Mouse (Mus musculus) lung, postnatal 0 days (tissue): ENCODE results near the gene Anxa5. TPM values are rescaled to one million over a fixed set of nuclear protein-coding genes. Genes with fewer than 3 reads are reported as not detected.

Source experiments
- ATAC-seq: fragments of 200-750 bp; cut with Nextera tagmentation; 2 replicates; pipeline ENCODE4 v1.8.0; 2017; ENCODE audit warnings: moderate library complexity
- DNase-seq: peaks from one replicate; pipeline ENCODE4 v3.0.0-alpha.2; 2016; ENCODE audit warnings: low spot score
- H3K27ac ChIP-seq: fragments of 300-500 bp; sonication (generic); 2 replicates; pipeline ENCODE4 v1.5.1; 2014; ENCODE audit warnings: antibody characterized with exemption, mild to moderate bottlenecking, low read length, mixed read lengths
- H3K27me3 ChIP-seq: fragments of 300-500 bp; sonication (generic); replicated peaks from 2 replicates; pipeline ENCODE4 v1.6.1; 2014; ENCODE audit warnings: low read length, mixed read lengths; ENCODE audit not compliant: insufficient read depth
- H3K36me3 ChIP-seq: fragments of 300-500 bp; sonication (generic); 2 replicates; pipeline ENCODE4 v1.6.1; 2014; ENCODE audit warnings: low read length, mixed read lengths; ENCODE audit not compliant: insufficient read depth
- H3K4me1 ChIP-seq: fragments of 300-500 bp; sonication (generic); 2 replicates; pipeline ENCODE4 v1.6.1; 2014; ENCODE audit warnings: antibody characterized with exemption, low read depth, low read length, mixed read lengths; ENCODE audit not compliant: insufficient read depth
- H3K4me2 ChIP-seq: fragments of 300-500 bp; sonication (generic); replicated peaks from 2 replicates; pipeline ENCODE4 v1.6.1; 2014; ENCODE audit warnings: low read depth, mild to moderate bottlenecking, low read length, moderate library complexity, mixed read lengths
- H3K4me3 ChIP-seq: fragments of 300-500 bp; sonication (generic); 2 replicates; pipeline ENCODE4 v1.5.1; 2014; ENCODE audit warnings: low read depth, low read length
- H3K9ac ChIP-seq: fragments of 300-500 bp; sonication (generic); replicated peaks from 2 replicates; pipeline ENCODE4 v1.6.1; 2014; ENCODE audit warnings: low read depth, mild to moderate bottlenecking
- H3K9me3 ChIP-seq: fragments of 300-500 bp; sonication (generic); 2 replicates; pipeline ENCODE4 v1.6.1; 2016; ENCODE audit warnings: low read length, mixed read lengths
- CTCF ChIP-seq: IDR thresholded peaks from 2 replicates; pipeline ENCODE4 v1.5.1; 2016; ENCODE audit warnings: antibody characterized with exemption, mild to moderate bottlenecking
- EP300 ChIP-seq: IDR thresholded peaks from 2 replicates; pipeline ENCODE4 v1.6.1; 2016; ENCODE audit warnings: antibody characterized with exemption, mild to moderate bottlenecking, control low read depth
- WGBS: fragments of 180-500 bp; shearing (Covaris S2); extraction: QIAGEN DNeasy Blood & Tissue Kit; methylation state at CpG from one replicate; pipeline ENCODE4 v1.1.7; 2014; 5-methylcytosine and 5-hydroxymethylcytosine counted together
- polyA plus RNA-seq: library from polyadenylated mRNA; unstranded; fragments of >200 nt; fragmentation: Nextera tagmentation; extraction: Ambion mirVana; gene quantifications from 2 replicates; pipeline ENCODE4 v1.2.1, GENCODE M21; 2015

The Anxa5 gene
- polyA plus RNA-seq, 1 experiment from 2014 or later = 449 TPM

GRCm38 (mm10) chr3:36491535-36491934, 15.8 kb upstream of the Anxa5 start:
- TF ChIP-seq CTCF = no peak
- H3K9me3 ChIP-seq = no peaks in the 10 kb centered on the region
- DNase-seq (no peak), ATAC-seq (no peak)
- no peaks in the 10 kb centered on the region for H3K27me3 ChIP-seq
- no peaks in the 10 kb centered on the region for H3K36me3 ChIP-seq
- no peak overlapping the region for H3K4me2 ChIP-seq
- H3K27ac ChIP-seq = no peak overlapping the region
- no peak overlapping the region for H3K9ac ChIP-seq
- WGBS = 88% methylated on average over 5 of the region's 5 CpGs
- no peak overlapping the region for H3K4me3 ChIP-seq
- H3K4me1 ChIP-seq = no peaks in the 10 kb centered on the region

GRCm38 (mm10) chr3:36489590-36489910, 13.9 kb upstream of the Anxa5 start:
- Histone ChIP-seq H3K27ac (no peak overlapping the region), H3K27me3 (no peaks in the 10 kb centered on the region), H3K9ac (no peak overlapping the region), H3K4me1 (no peaks in the 10 kb centered on the region), H3K4me2 (no peak overlapping the region), H3K9me3 (no peaks in the 10 kb centered on the region), H3K36me3 (no peaks in the 10 kb centered on the region), H3K4me3 (no peak overlapping the region)
- 93% methylated on average over 1 of the region's 1 CpGs for WGBS
- ATAC-seq (no peak), DNase-seq (no peak)
- TF ChIP-seq EP300 (no peak), CTCF (no peak)

GRCm38 (mm10) chr3:36488899-36489589, 13.3 kb upstream of the Anxa5 start:
- H3K9me3 ChIP-seq = no peaks in the 10 kb centered on the region
- H3K4me2 ChIP-seq = no peak overlapping the region
- DNase-seq = no peak
- no peak overlapping the region for H3K4me3 ChIP-seq
- H3K27ac ChIP-seq = no peak overlapping the region
- no peaks in the 10 kb centered on the region for H3K36me3 ChIP-seq
- no peaks in the 10 kb centered on the region for H3K27me3 ChIP-seq
- TF ChIP-seq EP300 (no peak), CTCF (no peak)
- no peaks in the 10 kb centered on the region for H3K4me1 ChIP-seq
- WGBS = 75% methylated on average over 6 of the region's 6 CpGs
- no peak overlapping the region for H3K9ac ChIP-seq
- no peak for ATAC-seq

GRCm38 (mm10) chr3:36488367-36488766, 12.7 kb upstream of the Anxa5 start:
- no peak overlapping the region for H3K4me3 ChIP-seq
- H3K36me3 ChIP-seq = no peaks in the 10 kb centered on the region
- no peaks in the 10 kb centered on the region for H3K9me3 ChIP-seq
- no peak overlapping the region for H3K9ac ChIP-seq
- H3K27me3 ChIP-seq = no peaks in the 10 kb centered on the region
- no peak for ATAC-seq
- no peak for DNase-seq
- H3K4me2 ChIP-seq = no peak overlapping the region
- 54% methylated on average over 1 of the region's 1 CpGs for WGBS
- no peak overlapping the region for H3K27ac ChIP-seq
- H3K4me1 ChIP-seq = 0 out of 2 replicates have a peak, but pooled peaks cover under 1% of the 10 kb centered on the region
- TF ChIP-seq CTCF (no peak), EP300 (no peak)

GRCm38 (mm10) chr3:36486881-36487280, 11.2 kb upstream of the Anxa5 start:
- no peak overlapping the region for H3K27ac ChIP-seq
- no peaks in the 10 kb centered on the region for H3K9me3 ChIP-seq
- no peak overlapping the region for H3K4me3 ChIP-seq
- no peaks in the 10 kb centered on the region for H3K27me3 ChIP-seq
- no peak for DNase-seq
- TF ChIP-seq CTCF = no peak
- H3K4me1 ChIP-seq = peaks cover 8% of the 10 kb centered on the region; the same call in 1 of the 2 replicates
- no peaks in the 10 kb centered on the region for H3K36me3 ChIP-seq
- no peak overlapping the region for H3K4me2 ChIP-seq
- H3K9ac ChIP-seq = no peak overlapping the region
- 86% methylated on average over 6 of the region's 6 CpGs for WGBS
- ATAC-seq = no peak

- no peak for TF ChIP-seq EP300
- TF ChIP-seq CTCF = no peak
- Histone ChIP-seq H3K4me3 (no peak overlapping the region), H3K4me1 (peaks cover 12% of the 10 kb centered on the region; the same call in 1 of the 2 replicates), H3K4me2 (no peak overlapping the region), H3K9me3 (no peaks in the 10 kb centered on the region), H3K27me3 (no peaks in the 10 kb centered on the region), H3K36me3 (no peaks in the 10 kb centered on the region), H3K27ac (no peak overlapping the region), H3K9ac (no peak overlapping the region)
- ATAC-seq (no peak), DNase-seq (no peak)
- WGBS = 46% methylated on average over 6 of the region's 6 CpGs
Measured at GRCm38 (mm10) chr3:36486176-36486575, 10.5 kb upstream of the Anxa5 start.

GRCm38 (mm10) chr3:36484292-36484691, 8.6 kb upstream of the Anxa5 start:
- Histone ChIP-seq H3K27me3 (no peaks in the 10 kb centered on the region), H3K36me3 (no peaks in the 10 kb centered on the region), H3K9ac (no peak overlapping the region), H3K4me1 (peaks cover 12% of the 10 kb centered on the region; the same call in 1 of the 2 replicates), H3K27ac (no peak overlapping the region), H3K4me2 (no peak overlapping the region), H3K9me3 (no peaks in the 10 kb centered on the region), H3K4me3 (no peak overlapping the region)
- DNase-seq (no peak), ATAC-seq (no peak)
- 94% methylated on average over 4 of the region's 4 CpGs for WGBS
- TF ChIP-seq EP300 = no peak
- no peak for TF ChIP-seq CTCF
